16 mouse cellular contexts compared by ENCODE assay signal in the genomic region with DNA sequence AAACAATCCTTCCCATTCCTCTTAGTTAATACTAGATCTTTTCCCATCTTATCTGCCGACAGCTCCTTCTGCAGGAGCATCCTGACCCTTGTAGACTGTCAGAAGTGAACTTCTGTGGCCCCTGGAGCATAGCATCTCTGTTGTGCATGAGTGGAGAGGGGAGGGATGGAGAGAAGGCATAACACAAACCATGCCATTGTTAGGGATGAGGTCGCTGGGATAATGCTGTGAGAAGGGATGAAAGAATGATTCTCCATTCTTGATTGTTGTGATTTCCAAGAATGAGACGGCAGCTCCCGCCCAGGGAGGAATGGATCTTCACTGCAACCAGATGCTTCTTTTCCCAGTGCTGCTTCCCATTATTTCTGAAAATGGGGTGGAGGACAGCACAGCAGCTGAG.
DNase-seq lines count a peak whose midpoint lies in the region; ATAC-seq and TF ChIP-seq lines count a peak whose summit lies in the region.
"Had no signal": no experiment of that assay in that cellular context is flagged by ENCODE, and none has a peak within 500 bp of the region (broad histone marks: within the 10 kb centered on the region; RNA-seq: fewer than 3 reads in every experiment).

No protein-coding gene starts in this region.

- intact Hi-C loops in heart, postnatal 14 days (cut with DNase I) = no loop called here

- no peak for TF ChIP-seq CTCF in lung, embryonic 14.5 days (IDR thresholded peaks at IDR 0.05; ENCODE audit: low read depth)

- no peaks in the 10 kb centered on the region for H3K36me3 ChIP-seq in hindbrain, embryonic 10.5 days
- H3K36me3 ChIP-seq in hindbrain, embryonic 13.5 days = no peaks in the 10 kb centered on the region
- no peaks in the 10 kb centered on the region for H3K36me3 ChIP-seq in lung, embryonic 14.5 days (ENCODE audit: insufficient read depth)
- no peaks in the 10 kb centered on the region for H3K36me3 ChIP-seq in liver, embryonic 16.5 days (ENCODE audit: control insufficient read depth, insufficient read depth)

- no peak for DNase-seq in hindbrain, embryonic 10.5 days (ENCODE audit: low spot score)
- DNase-seq in lung, embryonic 14.5 days = peak; percentile 22
- DNase-seq in lung, adult 18-20 months = no peak
- DNase-seq in embryo, embryonic 10 days (ENCODE audit: low spot score) = peak; percentile 35
- DNase-seq in frontal cortex, postnatal 36 days (ENCODE audit: low spot score in 2 of 2) = no peak
- DNase-seq in heart, postnatal 14 days = no peak
- DNase-seq: adrenal gland, postnatal 25 days; gastrocnemius, postnatal 25 days; heart, postnatal 10 days; right cerebral cortex, postnatal 14 days had no signal

- peak overlapping the region; percentile 45; the same call in 1 of the 2 replicates for H3K27ac ChIP-seq in hindbrain, embryonic 10.5 days
- no peak overlapping the region for H3K27ac ChIP-seq in hindbrain, embryonic 13.5 days
- 0 out of 2 replicates have a peak overlapping the region, but pooled peaks have one; percentile 18 for H3K27ac ChIP-seq in lung, embryonic 14.5 days (ENCODE audit: low read depth)
- H3K27ac ChIP-seq in liver, embryonic 16.5 days (ENCODE audit: low read length) = no peak overlapping the region
- H3K27ac ChIP-seq: layer of hippocampus, adult 2 months had no signal

- no peak for ATAC-seq in hindbrain, embryonic 13.5 days (ENCODE audit: low FRiP score)
- ATAC-seq in lung, embryonic 14.5 days (ENCODE audit: insufficient read depth) = no peak
- no peak for ATAC-seq in liver, embryonic 16.5 days (ENCODE audit: low read depth)
- ATAC-seq: forebrain, embryonic 16.5 days; inflammation-experienced regulatory T-cells, adult 6 months had no signal

- peaks cover 9% of the 10 kb centered on the region for H3K4me1 ChIP-seq in hindbrain, embryonic 10.5 days (replicated peaks)
- peaks cover 9% of the 10 kb centered on the region; the same call in 1 of the 2 replicates for H3K4me1 ChIP-seq in hindbrain, embryonic 13.5 days (replicated peaks)
- H3K4me1 ChIP-seq in lung, embryonic 14.5 days (ENCODE audit: insufficient read depth) = peaks cover 6% of the 10 kb centered on the region; the same call in 1 of the 2 replicates
- H3K4me1 ChIP-seq in liver, embryonic 16.5 days (ENCODE audit: control insufficient read depth, low read depth, low read length) = peaks cover 19% of the 10 kb centered on the region

- no peaks in the 10 kb centered on the region for H3K9me3 ChIP-seq in hindbrain, embryonic 10.5 days
- H3K9me3 ChIP-seq in hindbrain, embryonic 13.5 days = no peaks in the 10 kb centered on the region
- no peaks in the 10 kb centered on the region for H3K9me3 ChIP-seq in lung, embryonic 14.5 days (ENCODE audit: low read depth, low read length)
- no peaks in the 10 kb centered on the region for H3K9me3 ChIP-seq in liver, embryonic 16.5 days (replicated peaks; ENCODE audit: control insufficient read depth, low read length)

- no peaks in the 10 kb centered on the region for H3K27me3 ChIP-seq in hindbrain, embryonic 10.5 days (ENCODE audit: insufficient read depth, poor library complexity, severe bottlenecking)
- H3K27me3 ChIP-seq in hindbrain, embryonic 13.5 days = no peaks in the 10 kb centered on the region
- H3K27me3 ChIP-seq in lung, embryonic 14.5 days (ENCODE audit: insufficient read depth, low read length) = no peaks in the 10 kb centered on the region
- H3K27me3 ChIP-seq in liver, embryonic 16.5 days (ENCODE audit: control insufficient read depth, insufficient read depth, low read depth, low read length) = no peaks in the 10 kb centered on the region

- H3K9ac ChIP-seq in hindbrain, embryonic 13.5 days = no peak overlapping the region
- H3K9ac ChIP-seq in lung, embryonic 14.5 days = no peak overlapping the region
- no peak overlapping the region for H3K9ac ChIP-seq in liver, embryonic 16.5 days (ENCODE audit: low read depth, low read length)

- 32% methylated on average over 4 of the region's 4 CpGs for WGBS in hindbrain, embryonic 10.5 days
- 22% methylated on average over 4 of the region's 4 CpGs for WGBS in hindbrain, embryonic 13.5 days
- WGBS in lung, embryonic 14.5 days = 25% methylated on average over 4 of the region's 4 CpGs
- WGBS in liver, embryonic 16.5 days (ENCODE audit: insufficient replicate concordance) = 43% methylated on average over 4 of the region's 4 CpGs

- no peak overlapping the region for H3K4me2 ChIP-seq in hindbrain, embryonic 13.5 days
- H3K4me2 ChIP-seq in lung, embryonic 14.5 days = no peak overlapping the region
- H3K4me2 ChIP-seq in liver, embryonic 16.5 days (ENCODE audit: low read depth, low read length) = peak overlapping the region; percentile 42

- no peak overlapping the region for H3K4me3 ChIP-seq in hindbrain, embryonic 10.5 days
- no peak overlapping the region for H3K4me3 ChIP-seq in hindbrain, embryonic 13.5 days
- H3K4me3 ChIP-seq in lung, embryonic 14.5 days (ENCODE audit: low read depth, low read length) = no peak overlapping the region
- no peak overlapping the region for H3K4me3 ChIP-seq in liver, embryonic 16.5 days (ENCODE audit: low read depth, low read length)
- H3K4me3 ChIP-seq: erythroblast, embryonic 14.5 days; layer of hippocampus, adult 2 months had no signal

Comparison
In these comparisons a context has a peak if more than half of its experiments do, and no peak if none do; other contexts are left out.
1. DNase-seq: peak in lung, embryonic 14.5 days (single experiment) and embryo, embryonic 10 days (single experiment); none in hindbrain, embryonic 10.5 days (single experiment), lung, adult 18-20 months (0 of 2), frontal cortex, postnatal 36 days (0 of 2) and heart, postnatal 14 days (0 of 2).
2. H3K27ac ChIP-seq: peak in hindbrain, embryonic 10.5 days (single experiment) and lung, embryonic 14.5 days (single experiment); none in hindbrain, embryonic 13.5 days (single experiment) and liver, embryonic 16.5 days (single experiment).